Mouse (Mus musculus) stomach, postnatal 0 days (tissue): ENCODE data around the gene Tbc1d19. TPM values are rescaled to one million over a fixed set of nuclear protein-coding genes. Genes with fewer than 3 reads are reported as not detected.
A peak's percentile ranks its signal among the peaks of the same experiment; 100 is the strongest.

Experiments used
- ATAC-seq: fragments of 200-750 bp; cut with Nextera tagmentation; 2 replicates; pipeline ENCODE4 v1.8.0; 2017; ENCODE audit not compliant: low FRiP score, low TSS enrichment
- DNase-seq: peaks from one replicate; pipeline ENCODE4 v3.0.0-alpha.2; 2016; ENCODE audit warnings: low spot score
- H3K27ac ChIP-seq: fragments of 300-500 bp; sonication (generic); replicated peaks from 2 replicates; pipeline ENCODE4 v1.5.1; 2014; ENCODE audit warnings: mild to moderate bottlenecking, control low read depth
- H3K27me3 ChIP-seq: fragments of 300-500 bp; sonication (generic); 2 replicates; pipeline ENCODE4 v1.6.1; 2014; ENCODE audit warnings: low read length; ENCODE audit not compliant: control insufficient read depth, insufficient read depth
- H3K36me3 ChIP-seq: fragments of 300-500 bp; sonication (generic); 2 replicates; pipeline ENCODE4 v1.6.1; 2014; ENCODE audit warnings: low read length, mixed read lengths; ENCODE audit not compliant: control insufficient read depth, insufficient read depth
- H3K4me1 ChIP-seq: fragments of 300-500 bp; sonication (generic); replicated peaks from 2 replicates; pipeline ENCODE4 v1.6.1; 2014; ENCODE audit warnings: antibody characterized with exemption; ENCODE audit not compliant: control insufficient read depth, insufficient read depth
- H3K4me2 ChIP-seq: fragments of 300-500 bp; sonication (generic); replicated peaks from 2 replicates; pipeline ENCODE4 v1.6.1; 2014; ENCODE audit warnings: low read depth, mild to moderate bottlenecking, control low read depth, moderate library complexity
- H3K4me3 ChIP-seq: fragments of 300-500 bp; sonication (generic); 2 replicates; pipeline ENCODE4 v1.5.1; 2014; ENCODE audit warnings: low read depth, low read length, control low read depth
- H3K9ac ChIP-seq: fragments of 300-500 bp; sonication (generic); 2 replicates; pipeline ENCODE4 v1.6.1; 2014; ENCODE audit warnings: mild to moderate bottlenecking, low read length, control low read depth, mixed read lengths
- H3K9me3 ChIP-seq: fragments of 300-500 bp; sonication (generic); 2 replicates; pipeline ENCODE4 v1.6.1; 2016; ENCODE audit warnings: low read length; ENCODE audit not compliant: control insufficient read depth
- CTCF ChIP-seq: IDR thresholded peaks from 2 replicates; pipeline ENCODE4 v1.5.1; 2016; ENCODE audit warnings: antibody characterized with exemption, low read depth, mild to moderate bottlenecking, moderate library complexity
- EP300 ChIP-seq: optimal IDR thresholded peaks from 2 replicates; pipeline ENCODE3; 2016; ENCODE audit warnings: antibody characterized with exemption
- WGBS: fragments of 180-500 bp; shearing (Covaris S2); extraction: QIAGEN DNeasy Blood & Tissue Kit; methylation state at CpG from one replicate; pipeline ENCODE4 v1.1.7; 2014; 5-methylcytosine and 5-hydroxymethylcytosine counted together
- polyA plus RNA-seq: library from polyadenylated mRNA; unstranded; fragments of >200 nt; fragmentation: Nextera tagmentation; extraction: Ambion mirVana; gene quantifications from 2 replicates; pipeline ENCODE4 v1.2.1, GENCODE M21; 2015

Gene Tbc1d19
- 13.8 and 14.7 TPM in 2 replicates for polyA plus RNA-seq

DNA sequence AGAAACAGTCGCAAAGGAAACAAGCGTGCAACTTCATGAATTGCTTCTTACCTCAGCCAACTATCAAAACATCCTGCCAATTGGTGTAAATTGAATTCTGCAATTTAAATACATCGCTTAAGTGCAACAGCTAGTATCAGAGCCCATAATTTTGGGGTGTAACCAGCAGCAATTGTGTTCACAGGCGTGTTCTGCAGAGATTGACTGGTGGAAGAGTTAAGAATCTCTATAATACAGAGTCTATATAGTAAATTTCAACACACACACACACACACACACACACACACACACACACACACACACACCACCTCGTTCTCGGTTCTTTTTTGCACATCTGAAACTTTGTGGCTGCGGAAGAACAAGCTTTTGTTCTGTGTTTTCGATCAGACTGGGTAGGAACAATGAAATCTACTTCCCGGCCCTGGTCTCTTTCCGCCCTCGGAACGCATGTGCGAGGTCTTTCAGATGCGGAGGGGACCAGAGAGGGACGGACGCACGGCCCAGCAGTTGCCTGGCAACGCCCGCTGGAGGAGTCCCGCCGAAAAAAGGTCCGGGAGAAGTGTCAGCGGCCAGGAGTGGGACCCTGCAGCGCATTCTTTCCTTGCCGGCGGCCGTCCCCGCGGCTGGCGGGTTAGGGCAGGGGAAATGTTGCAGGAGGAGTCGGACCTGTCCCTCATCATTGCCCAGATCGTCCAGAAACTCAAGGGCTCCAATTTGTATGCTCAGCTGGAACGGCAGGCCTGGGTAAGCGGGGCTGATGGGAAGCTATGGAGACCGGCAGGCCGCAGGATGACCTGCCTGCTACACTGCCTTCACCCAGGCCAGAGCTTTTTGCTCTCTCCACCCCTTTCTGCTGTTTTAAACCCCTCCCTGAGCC, at the start of gene Tbc1d19:
Tbc1d19 (plus strand) TSS at position 492 of the 877 bp plus-strand sequence.
- TF ChIP-seq CTCF = no peak
- TF ChIP-seq EP300 = no peak
- WGBS = 5% methylated on average over 36 of the region's 36 CpGs
- Histone ChIP-seq H3K9me3 (no peaks in the 10 kb centered on the region), H3K9ac (peak within 1 kb of the TSS; percentile 62), H3K4me3 (peak within 1 kb of the TSS; percentile 83), H3K27ac (peak within 1 kb of the TSS; percentile 46; the same call in 1 of the 2 replicates), H3K27me3 (no peaks in the 10 kb centered on the region), H3K4me1 (no peaks in the 10 kb centered on the region), H3K36me3 (no peaks in the 10 kb centered on the region), H3K4me2 (peak within 1 kb of the TSS; percentile 73)
- peak; percentile 86 for DNase-seq
- ATAC-seq = peak; percentile 97

DNA sequence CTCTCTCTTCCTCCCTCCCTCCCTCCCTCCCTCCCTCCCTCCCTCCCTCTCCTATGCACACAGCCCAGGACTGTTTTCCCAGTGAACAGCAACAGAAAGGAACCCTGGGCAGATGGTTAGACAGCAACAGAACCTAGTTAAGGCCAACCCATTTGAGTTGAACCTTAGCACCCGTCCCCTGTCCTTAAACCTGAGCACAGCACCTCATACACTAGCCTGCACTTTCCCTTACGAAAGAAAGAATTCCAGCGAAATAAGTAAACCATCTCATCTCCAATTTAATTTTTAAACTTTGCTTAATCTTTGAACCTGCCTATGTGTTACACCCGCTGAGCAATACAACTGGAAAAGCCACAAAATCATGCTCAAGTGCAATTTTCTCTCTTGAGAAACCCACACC, 49.5 kb upstream of the Tbc1d19 start:
- WGBS = 85% methylated on average over 4 of the region's 4 CpGs
- Histone ChIP-seq H3K4me1 (no peaks in the 10 kb centered on the region), H3K4me3 (no peak overlapping the region), H3K36me3 (no peaks in the 10 kb centered on the region), H3K9ac (no peak overlapping the region), H3K9me3 (no peaks in the 10 kb centered on the region), H3K4me2 (no peak overlapping the region), H3K27me3 (no peaks in the 10 kb centered on the region), H3K27ac (no peak overlapping the region)
- DNase-seq = no peak
- no peak for ATAC-seq
- TF ChIP-seq CTCF = no peak
- no peak for TF ChIP-seq EP300

DNA sequence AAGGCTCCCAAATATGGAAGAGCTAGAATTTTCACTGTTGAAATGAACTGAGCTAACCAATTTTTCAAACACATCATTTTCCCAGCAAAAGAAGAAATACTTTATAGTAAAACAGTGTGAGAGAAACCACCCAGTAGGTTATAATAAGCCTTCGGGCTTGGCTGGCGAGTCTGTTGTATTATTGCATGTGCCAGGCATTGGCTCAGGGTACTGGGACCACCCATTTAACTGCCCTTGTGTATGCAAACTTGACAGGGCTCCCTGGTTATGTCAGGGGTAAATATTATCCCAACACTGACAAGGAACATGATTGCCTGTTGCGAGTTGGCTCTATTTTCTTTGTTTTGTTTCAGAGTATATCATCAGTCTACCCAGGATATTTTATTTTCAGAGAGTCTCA, 48.5 kb upstream of the Tbc1d19 start:
- no peak for ATAC-seq
- no peak overlapping the region for H3K9ac ChIP-seq
- H3K4me3 ChIP-seq = no peak overlapping the region
- H3K27me3 ChIP-seq = no peaks in the 10 kb centered on the region
- no peak for DNase-seq
- no peak overlapping the region for H3K27ac ChIP-seq
- H3K36me3 ChIP-seq = no peaks in the 10 kb centered on the region
- no peaks in the 10 kb centered on the region for H3K4me1 ChIP-seq
- TF ChIP-seq EP300 = no peak
- 55% methylated on average over 3 of the region's 3 CpGs for WGBS
- H3K4me2 ChIP-seq = no peak overlapping the region
- H3K9me3 ChIP-seq = no peaks in the 10 kb centered on the region

DNA sequence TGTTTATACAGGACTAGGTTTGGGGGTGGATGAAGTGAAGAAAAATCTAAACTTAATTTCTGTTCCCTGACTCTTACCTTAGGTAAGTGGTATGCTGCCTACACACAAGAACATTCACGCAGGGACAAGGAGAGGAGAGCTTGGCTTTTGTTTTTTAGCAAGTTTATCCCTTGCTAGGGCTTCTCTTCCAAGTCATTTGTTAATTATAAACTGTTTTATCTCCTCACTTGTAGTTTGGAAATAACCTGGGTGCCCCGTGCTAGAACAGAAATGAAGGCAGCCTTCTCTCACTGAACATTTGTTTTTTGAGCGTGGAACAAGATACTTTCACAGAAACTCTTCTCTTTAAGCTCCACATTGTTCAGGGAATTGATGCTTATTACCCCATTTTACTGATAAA, 48.1 kb upstream of the Tbc1d19 start:
- Histone ChIP-seq H3K4me3 (no peak overlapping the region), H3K9ac (no peak overlapping the region), H3K27me3 (no peaks in the 10 kb centered on the region), H3K9me3 (no peaks in the 10 kb centered on the region), H3K27ac (no peak overlapping the region), H3K36me3 (no peaks in the 10 kb centered on the region), H3K4me1 (no peaks in the 10 kb centered on the region), H3K4me2 (no peak overlapping the region)
- TF ChIP-seq EP300 (no peak), CTCF (no peak)
- no peak for ATAC-seq
- WGBS = 54% methylated on average over 3 of the region's 3 CpGs
- DNase-seq = no peak

DNA sequence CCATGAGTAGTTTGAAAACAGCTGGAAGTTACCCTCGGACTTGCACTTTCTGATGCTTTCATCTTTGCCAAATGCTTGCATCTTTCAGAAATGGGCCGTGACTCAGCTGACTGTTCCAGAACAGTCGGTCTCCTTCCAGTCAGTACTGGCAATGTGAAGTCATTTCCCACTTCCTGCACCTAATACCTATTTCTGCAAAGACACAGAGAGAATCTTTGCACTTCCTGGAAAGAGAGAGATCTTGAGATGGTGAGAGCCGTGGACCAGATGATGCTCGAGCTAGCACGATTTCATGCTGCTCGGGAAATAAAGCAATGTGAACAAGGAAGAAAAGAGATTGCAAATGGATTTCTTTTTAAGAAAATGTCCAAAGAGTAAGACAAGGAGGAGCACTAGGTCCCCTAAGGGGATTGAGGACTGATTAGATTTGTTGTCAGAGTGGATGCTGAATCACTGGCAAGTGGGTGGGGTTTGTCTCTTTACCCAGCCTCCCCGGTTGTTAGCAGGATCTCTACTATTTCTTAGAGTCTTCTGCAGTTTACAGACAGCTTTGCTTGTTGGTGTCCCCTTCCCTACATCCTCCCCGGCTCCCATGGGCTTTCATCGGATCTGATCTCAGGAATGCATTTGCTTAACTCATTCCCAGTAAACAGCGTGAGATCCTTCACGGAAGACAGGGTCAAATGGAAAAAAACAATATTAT, 24.4 kb upstream of the Tbc1d19 start:
- no peak for TF ChIP-seq CTCF
- no peak for TF ChIP-seq EP300
- Histone ChIP-seq H3K4me1 (no peaks in the 10 kb centered on the region), H3K27ac (no peak overlapping the region), H3K9me3 (no peaks in the 10 kb centered on the region), H3K36me3 (no peaks in the 10 kb centered on the region), H3K4me3 (no peak overlapping the region), H3K9ac (no peak overlapping the region), H3K27me3 (no peaks in the 10 kb centered on the region), H3K4me2 (0 out of 2 replicates have a peak overlapping the region, but pooled peaks have one; percentile 3)
- no peak for ATAC-seq
- WGBS = 42% methylated on average over 12 of the region's 12 CpGs
- DNase-seq = no peak

DNA sequence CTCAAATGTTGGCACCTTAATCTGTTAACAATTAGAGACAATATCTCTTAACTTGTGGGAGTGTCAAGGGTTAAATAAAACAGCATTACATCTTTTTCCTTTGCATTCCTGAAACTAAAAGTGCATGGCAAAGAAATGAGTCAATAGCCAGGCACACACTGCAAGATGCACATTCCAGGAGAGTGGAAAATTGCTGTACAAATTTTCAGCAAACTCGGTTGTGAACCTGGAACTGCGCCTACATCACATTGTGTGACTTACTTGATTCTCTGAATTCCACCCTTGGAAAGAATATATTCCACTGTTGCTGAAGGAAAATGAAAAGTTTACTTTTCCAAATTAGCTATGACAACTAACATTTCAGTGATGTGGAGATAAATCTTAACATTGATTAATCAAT, 8.0 kb upstream of the Tbc1d19 start:
- TF ChIP-seq CTCF (no peak), EP300 (no peak)
- H3K27me3 ChIP-seq = no peaks in the 10 kb centered on the region
- H3K9me3 ChIP-seq = no peaks in the 10 kb centered on the region
- H3K4me3 ChIP-seq = no peak overlapping the region
- H3K9ac ChIP-seq = no peak overlapping the region
- DNase-seq (no peak), ATAC-seq (no peak)
- 69% methylated on average over 2 of the region's 2 CpGs for WGBS
- no peaks in the 10 kb centered on the region for H3K36me3 ChIP-seq
- no peak overlapping the region for H3K27ac ChIP-seq
- no peak overlapping the region for H3K4me2 ChIP-seq
- H3K4me1 ChIP-seq = no peaks in the 10 kb centered on the region
